Mouse (Mus musculus) Patski (cell line): Measurements from ENCODE around the gene Rgs17. TPM values are rescaled to one million over a fixed set of nuclear protein-coding genes. Genes with fewer than 3 reads are reported as not detected.

Experiments
- ATAC-seq: fragments of 100-300 bp; one replicate; pipeline ENCODE4 v1.8.0; 2021
- CTCF ChIA-PET: fragments of 350-600 bp; sonication (Branson Sonifier 250); formaldehyde crosslinking; loops from one replicate; lab custom pipeline; 2022; ENCODE audit warnings: inconsistent platforms; lab: Charles Lee
- POLR2A ChIA-PET: fragments of 350-600 bp; sonication (Branson Sonifier 250); formaldehyde crosslinking; loops from one replicate; lab custom pipeline; 2022; ENCODE audit warnings: antibody characterized with exemption, inconsistent platforms; lab: Charles Lee
- DNase-seq: peaks from one replicate; pipeline ENCODE4 v3.0.0-alpha.2; 2011; ENCODE audit warnings: low read depth, low spot score
- H3K27me3 ChIP-seq: fragments of 371-371 bp; one replicate; pipeline ENCODE4 v1.5.1; 2021
- CTCF ChIP-seq: fragments of 100-300 bp; IDR thresholded peaks from one replicate; pipeline ENCODE4 v1.5.1; 2021
- in situ Hi-C: fragments of 300-500 bp; cut with MboI; formaldehyde crosslinking; loops from 3 replicates; pipeline ENCODE4 v1.11.1; 2018; ENCODE audit warnings: low pct_unique_long_range_greater_than_20kb, mixed read lengths
- polyA plus RNA-seq: library from polyadenylated mRNA; unstranded; gene quantifications from one replicate; pipeline ENCODE4 v1.2.3, GENCODE M21; 2021

Rgs17 gene
- polyA plus RNA-seq, 1 experiment from 2014 or later, result 0.24 TPM

GRCm38 (mm10) chr10:5806416-5806815 lies 115.8 kb downstream of the Rgs17 start:
- DNase-seq (no peak), ATAC-seq (no peak)
- TF ChIP-seq CTCF, result no peak
- no peaks in the 10 kb centered on the region for H3K27me3 ChIP-seq
- CTCF ChIA-PET, result interaction anchor here (1.3 to 2.0 kb wide), 2 partner anchors 18 to 21 kb away, joined by 3 to 10 read pairs; partner anchors contain the start of gene Mtrf1l
- in situ Hi-C loops, result loop anchor here (25.0 kb wide), 6 partner anchors 594 to 1981 kb away; partner anchors contain the start of genes Ginm1, Ppil4 and Zbtb2
- POLR2A ChIA-PET, result interaction anchor here (1.4 to 1.5 kb wide), 2 partner anchors 15 to 17 kb away, joined by 3 read pairs; partner anchors contain the start of gene Mtrf1l

- H3K27me3 ChIP-seq, result no peaks in the 10 kb centered on the region
- ATAC-seq (peak; percentile 82), DNase-seq (peak; percentile 73)
- in situ Hi-C loops, result loop anchor here (25.0 kb wide), 6 partner anchors 594 to 1981 kb away; partner anchors contain the start of genes Ginm1, Ppil4 and Zbtb2
- CTCF ChIA-PET, result interaction anchor here (1.3 to 2.0 kb wide), 2 partner anchors 19 to 21 kb away, joined by 3 to 10 read pairs; partner anchors contain the start of gene Mtrf1l
- TF ChIP-seq CTCF, result no peak
- POLR2A ChIA-PET, result interaction anchor here (1.4 to 1.5 kb wide), 2 partner anchors 16 to 17 kb away, joined by 3 read pairs; partner anchors contain the start of gene Mtrf1l
These were observed 116.4 kb downstream of the Rgs17 start for GRCm38 (mm10) chr10:5805731-5806307.

- peak; percentile 99 for ATAC-seq
- POLR2A ChIA-PET, result interaction anchor here (1.4 to 1.5 kb wide), 2 partner anchors 16 to 18 kb away, joined by 3 read pairs; partner anchors contain the start of gene Mtrf1l
- CTCF ChIA-PET, result interaction anchor here (1.3 to 2.0 kb wide), 2 partner anchors 19 to 22 kb away, joined by 3 to 10 read pairs; partner anchors contain the start of gene Mtrf1l
- no peak for TF ChIP-seq CTCF
- H3K27me3 ChIP-seq, result no peaks in the 10 kb centered on the region
- in situ Hi-C loops, result loop anchor here (25.0 kb wide), 6 partner anchors 593 to 1982 kb away; partner anchors contain the start of genes Ginm1, Ppil4 and Zbtb2
- DNase-seq, result peak; percentile 93
These were observed 116.9 kb downstream of the Rgs17 start, which contains the start of gene Fbxo5 for GRCm38 (mm10) chr10:5805243-5805730. Fbxo5 (minus strand) TSS chr10:5805600.

GRCm38 (mm10) chr10:5804691-5805156 lies 117.5 kb downstream of the Rgs17 start:
- in situ Hi-C loops, result loop anchor here (25.0 kb wide), 6 partner anchors 592 to 1983 kb away; partner anchors contain the start of genes Ginm1, Ppil4 and Zbtb2
- POLR2A ChIA-PET, result interaction anchor here (0.5 to 0.6 kb wide), 2 partner anchors 17 to 324 kb away, joined by 3 to 8 read pairs; no protein-coding TSS in a partner anchor
- no peak for TF ChIP-seq CTCF
- CTCF ChIA-PET, result interaction anchor here (0.8 kb wide), 1 partner anchor 15 kb away, joined by 3 read pairs; no protein-coding TSS in a partner anchor
- no peaks in the 10 kb centered on the region for H3K27me3 ChIP-seq
- ATAC-seq, result no peak
- no peak for DNase-seq

- no peak for DNase-seq
- in situ Hi-C loops, result loop anchor here (25.0 kb wide), 6 partner anchors 591 to 1984 kb away; partner anchors contain the start of genes Ginm1, Ppil4 and Zbtb2
These were observed 118.5 kb downstream of the Rgs17 start for GRCm38 (mm10) chr10:5803739-5804138.

GRCm38 (mm10) chr10:5802866-5803265 lies 119.3 kb downstream of the Rgs17 start:
- H3K27me3 ChIP-seq, result no peaks in the 10 kb centered on the region
- in situ Hi-C loops, result loop anchor here (25.0 kb wide), 6 partner anchors 591 to 1984 kb away; partner anchors contain the start of genes Ginm1, Ppil4 and Zbtb2
- TF ChIP-seq CTCF, result no peak
- CTCF ChIA-PET, result interaction anchor here (1.3 to 1.4 kb wide), 2 partner anchors 22 to 203 kb away, joined by 3 to 5 read pairs; no protein-coding TSS in a partner anchor
- DNase-seq (no peak), ATAC-seq (no peak)
- POLR2A ChIA-PET, result no interaction called here

More at GRCm38 (mm10) chr10:5803739-5804138, 118.5 kb downstream of the Rgs17 start:
- no peak for TF ChIP-seq CTCF
- POLR2A ChIA-PET, result no interaction called here
- no peaks in the 10 kb centered on the region for H3K27me3 ChIP-seq
- CTCF ChIA-PET, result interaction anchor here (0.8 to 1.4 kb wide), 2 partner anchors 14 to 22 kb away, joined by 3 to 5 read pairs; no protein-coding TSS in a partner anchor
- no peak for ATAC-seq

GRCm38 (mm10) chr10:5800490-5800889 lies 121.7 kb downstream of the Rgs17 start:
- H3K27me3 ChIP-seq, result no peaks in the 10 kb centered on the region
- ChIA-PET CTCF (interaction anchor here (1.0 to 3.4 kb wide), 8 partner anchors 14 to 43 kb away, joined by 3 to 28 read pairs (median 4); partner anchors contain the start of gene Mtrf1l), POLR2A (no interaction called here)
- TF ChIP-seq CTCF, result no peak
- in situ Hi-C loops, result loop anchor here (25.0 kb wide), 6 partner anchors 588 to 1987 kb away; partner anchors contain the start of genes Ginm1, Ppil4 and Zbtb2
- ATAC-seq (no peak), DNase-seq (no peak)

- no peaks in the 10 kb centered on the region for H3K27me3 ChIP-seq
- POLR2A ChIA-PET, result no interaction called here
- ATAC-seq, result no peak
- TF ChIP-seq CTCF, result no peak
- in situ Hi-C loops, result loop anchor here (5.0 kb wide), 1 partner anchor 39 kb away; no protein-coding TSS in a partner anchor
- no peak for DNase-seq
- CTCF ChIA-PET, result no interaction called here
These were observed 124.1 kb downstream of the Rgs17 start for GRCm38 (mm10) chr10:5798069-5798468.

- ATAC-seq (peak; percentile 54), DNase-seq (no peak)
- peak; percentile 74 for TF ChIP-seq CTCF
- POLR2A ChIA-PET, result no interaction called here
- CTCF ChIA-PET, result interaction anchor here (1.2 to 2.8 kb wide), 2 partner anchors 187 to 191 kb away, joined by 3 to 13 read pairs; no protein-coding TSS in a partner anchor
- peaks cover 13% of the 10 kb centered on the region for H3K27me3 ChIP-seq
- in situ Hi-C loops, result loop anchor here (5.0 kb wide), 1 partner anchor 193 kb away; no protein-coding TSS in a partner anchor
These were observed 131.5 kb downstream of the Rgs17 start for GRCm38 (mm10) chr10:5790657-5791056.
